ENCODE assay signal across 9 mouse cellular contexts in genomic region chr5:39110336-39110735, GRCm38 (mm10).
"Had no signal": no experiment of that assay in that cellular context is flagged by ENCODE, and none has a peak within 500 bp of the region (broad histone marks: within the 10 kb centered on the region; RNA-seq: fewer than 3 reads in every experiment).

No protein-coding gene starts in this region.

- DNase-seq: lung, adult 18-20 months; lung, embryonic 14.5 days; lung, postnatal 10 days; right cerebral cortex, postnatal 25 days; right cerebral cortex, postnatal 4 days; spleen, adult 18-20 months; thymus, adult 18-20 months; thymus, postnatal 14 days; thymus, postnatal 36 days had no signal
